Mouse (Mus musculus): ENCODE data around the gene Rassf5.

Rassf5 gene

GRCm38 (mm10) chr1:131207531-131207930, 37.5 kb downstream of the Rassf5 start:
- peak; percentile 83 for DNase-seq

DNA sequence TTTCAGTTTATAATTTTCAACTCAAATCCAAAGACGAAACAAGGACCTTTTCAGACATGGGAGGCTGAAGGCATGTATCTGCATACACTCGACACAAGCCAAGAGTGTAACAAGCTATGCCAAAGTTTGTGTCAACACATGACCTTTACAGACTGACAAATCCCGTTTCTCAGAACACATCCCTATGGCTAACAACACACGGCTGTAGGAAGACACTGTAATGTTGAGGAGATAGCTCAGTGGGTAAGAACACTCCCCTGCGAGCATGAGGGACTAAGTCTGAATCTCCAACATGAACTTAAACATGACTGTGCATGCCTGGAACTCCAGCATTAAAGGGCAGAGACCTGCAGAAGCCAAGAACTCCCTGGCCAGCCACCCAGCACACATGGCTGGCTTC, 38.7 kb downstream of the Rassf5 start:
- DNase-seq = no peak

GRCm38 (mm10) chr1:131204461-131204860, 40.6 kb downstream of the Rassf5 start:
- no peak for DNase-seq

DNA sequence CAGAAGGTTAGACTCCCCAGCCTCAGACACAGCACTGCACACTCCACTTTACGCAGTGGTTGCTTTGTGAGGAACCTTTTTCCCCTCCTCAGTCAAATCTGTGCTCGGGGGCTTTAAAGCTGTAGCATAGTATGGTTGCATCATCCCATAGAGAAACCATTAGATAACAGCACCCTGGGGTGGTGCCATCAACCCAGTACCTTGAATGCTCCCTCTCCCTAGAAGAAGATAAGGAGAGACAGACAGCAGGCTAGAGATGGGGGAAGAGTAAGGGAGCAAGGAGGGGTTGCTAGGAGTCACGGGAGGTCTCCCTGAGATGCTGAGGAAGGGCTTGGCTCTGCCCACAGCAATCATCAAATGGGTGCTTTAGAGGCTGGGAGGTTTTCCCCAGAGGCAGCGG, 43.7 kb downstream of the Rassf5 start:
- no peak for DNase-seq

DNA sequence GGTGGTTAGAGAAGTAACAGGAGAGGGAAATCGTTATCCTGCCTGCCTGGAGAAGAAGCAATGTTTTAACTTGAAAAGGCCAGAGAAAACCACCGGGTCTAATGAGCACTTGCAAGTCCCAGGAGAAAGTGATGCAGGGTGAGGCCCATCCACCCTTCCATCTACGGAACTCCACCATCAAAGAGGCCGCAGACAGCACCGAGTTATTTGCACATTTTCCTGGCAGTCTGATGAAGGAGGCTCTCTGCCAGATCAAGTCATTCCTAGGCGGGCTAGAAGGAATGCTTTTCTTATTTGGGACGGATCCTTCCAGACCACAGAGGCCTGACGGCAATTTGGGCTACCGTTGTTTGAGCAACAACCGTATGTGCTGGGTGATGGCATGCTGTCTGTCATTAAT, 44.5 kb downstream of the Rassf5 start:
- DNase-seq = no peak

DNA sequence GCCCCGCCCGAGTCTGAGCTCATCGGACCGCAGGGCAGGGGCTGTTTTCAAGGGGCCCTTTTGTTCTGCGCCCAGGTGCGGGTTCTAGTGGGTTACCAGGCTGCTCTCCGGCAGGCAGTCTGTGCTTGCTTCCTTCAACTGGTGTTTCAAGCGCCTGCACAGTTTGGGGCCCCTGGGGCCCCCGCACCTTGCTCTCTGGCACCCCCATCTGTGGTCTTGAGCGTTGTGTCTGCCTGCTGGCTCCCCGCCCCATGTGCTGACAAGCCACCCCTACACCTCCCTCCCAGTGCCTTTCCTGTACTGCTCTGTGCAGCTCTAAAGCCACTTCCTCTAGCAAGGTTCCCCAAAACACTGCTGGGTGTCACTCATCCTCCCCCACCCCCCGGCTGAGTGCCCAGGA, 45.1 kb downstream of the Rassf5 start:
- no peak for DNase-seq

- DNase-seq = no peak
These were observed 45.8 kb downstream of the Rassf5 start for GRCm38 (mm10) chr1:131199118-131199821.

GRCm38 (mm10) chr1:131198417-131198960, 46.6 kb downstream of the Rassf5 start:
- DNase-seq = no peak

- DNase-seq = no peak
These were observed 49.0 kb downstream of the Rassf5 start for GRCm38 (mm10) chr1:131196107-131196506.

GRCm38 (mm10) chr1:131195653-131196052, 49.4 kb downstream of the Rassf5 start:
- DNase-seq = no peak

- DNase-seq = no peak
These were observed 51.3 kb downstream of the Rassf5 start for GRCm38 (mm10) chr1:131193746-131194145.

- DNase-seq = no peak
These were observed 56.4 kb downstream of the Rassf5 start for GRCm38 (mm10) chr1:131188655-131189054.

GRCm38 (mm10) chr1:131187856-131188255, 57.2 kb downstream of the Rassf5 start:
- no peak for DNase-seq

- no peak for DNase-seq
These were observed 58.1 kb downstream of the Rassf5 start for GRCm38 (mm10) chr1:131186995-131187394.

- DNase-seq = no peak
These were observed 59.1 kb downstream of the Rassf5 start for GRCm38 (mm10) chr1:131185821-131186506.

DNA sequence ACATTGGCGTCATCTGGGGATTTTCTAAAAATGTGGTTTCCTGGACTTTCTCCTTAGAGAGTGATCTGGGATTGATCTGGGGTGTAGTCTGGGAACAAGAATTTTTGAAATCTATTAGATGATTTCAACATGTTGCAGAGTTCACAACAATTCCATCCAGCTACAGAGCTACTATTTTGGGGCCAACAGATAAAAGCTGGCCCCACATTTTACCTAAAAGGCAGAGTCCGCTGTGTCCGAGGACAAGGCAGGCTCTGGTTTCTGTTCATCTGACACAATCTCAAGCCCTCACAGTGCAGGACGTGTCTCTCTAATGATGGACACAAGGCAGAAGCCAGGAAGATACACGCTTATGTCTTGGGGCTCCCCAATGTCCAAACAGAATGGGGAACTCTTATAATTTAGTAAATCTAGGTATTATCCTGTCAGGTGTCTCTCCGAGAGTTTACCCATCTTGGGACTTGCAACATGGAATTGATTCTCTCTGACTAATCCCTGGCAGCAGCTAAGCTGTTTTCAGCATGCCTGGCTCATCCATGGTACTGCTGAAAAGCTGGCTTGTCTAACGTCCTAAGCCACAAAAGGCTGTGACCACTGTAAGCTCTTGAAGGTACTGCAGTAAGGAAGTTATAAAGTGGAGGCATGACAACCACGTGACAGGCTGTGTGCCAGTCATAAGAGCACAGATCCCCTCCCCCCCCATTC, 60.0 kb downstream of the Rassf5 start:
- DNase-seq = peak; percentile 18

DNA sequence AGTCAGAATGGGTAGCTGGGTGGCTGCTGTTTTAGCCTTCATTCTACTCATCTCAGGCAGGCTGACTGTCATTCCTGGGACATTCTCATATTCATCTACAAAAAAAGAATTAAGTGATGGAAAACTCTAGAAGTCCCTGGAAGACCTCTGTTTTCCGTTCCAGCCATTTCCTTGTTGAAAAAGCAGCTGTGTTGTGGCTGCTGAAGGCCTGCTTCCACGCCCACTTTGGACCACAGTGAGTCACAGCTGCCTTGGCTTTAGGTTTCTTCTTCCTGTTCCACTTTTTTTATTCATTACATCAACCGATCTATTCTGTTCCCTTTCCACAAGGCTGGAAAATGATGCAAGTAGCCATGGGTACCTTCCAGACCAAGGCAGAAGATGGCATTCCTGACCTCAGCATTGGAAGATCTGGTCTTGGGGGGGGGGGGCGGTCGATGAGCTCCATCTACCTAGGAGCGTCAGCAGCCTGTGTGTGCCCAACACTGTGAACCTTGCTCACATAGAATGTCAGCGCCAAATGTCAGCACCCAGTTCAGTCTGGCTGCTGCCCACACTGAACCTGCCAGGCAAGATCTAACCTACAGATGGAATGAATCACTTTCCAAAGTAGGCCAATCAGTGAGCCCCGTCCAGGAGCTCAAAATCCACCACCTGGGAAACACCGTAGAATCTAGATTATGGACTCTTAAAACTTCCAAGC, 60.7 kb downstream of the Rassf5 start:
- no peak for DNase-seq

DNA sequence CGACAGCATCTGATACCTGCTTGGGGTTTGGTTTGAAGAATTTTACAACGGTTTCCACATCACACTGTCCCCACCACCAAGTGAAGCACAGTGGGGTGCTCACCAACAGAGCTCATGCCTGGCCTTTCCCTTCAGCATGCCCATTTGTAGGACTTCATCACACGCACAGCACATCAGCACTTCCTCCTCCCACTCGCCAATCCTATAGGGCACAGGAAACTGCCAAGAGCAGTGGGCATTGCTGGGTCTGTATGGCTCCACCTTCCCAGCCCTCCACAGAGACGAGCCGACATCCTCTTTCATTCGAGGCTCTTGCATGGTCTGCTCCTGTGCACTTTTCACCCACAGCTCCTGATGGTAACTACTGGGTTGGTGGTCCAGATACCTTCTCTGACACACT, 61.9 kb downstream of the Rassf5 start:
- DNase-seq = no peak

- DNase-seq = peak; percentile 80
These were observed 63.2 kb downstream of the Rassf5 start for GRCm38 (mm10) chr1:131181642-131182527.

- no peak for DNase-seq
These were observed 64.7 kb downstream of the Rassf5 start for GRCm38 (mm10) chr1:131180386-131180785.

DNA sequence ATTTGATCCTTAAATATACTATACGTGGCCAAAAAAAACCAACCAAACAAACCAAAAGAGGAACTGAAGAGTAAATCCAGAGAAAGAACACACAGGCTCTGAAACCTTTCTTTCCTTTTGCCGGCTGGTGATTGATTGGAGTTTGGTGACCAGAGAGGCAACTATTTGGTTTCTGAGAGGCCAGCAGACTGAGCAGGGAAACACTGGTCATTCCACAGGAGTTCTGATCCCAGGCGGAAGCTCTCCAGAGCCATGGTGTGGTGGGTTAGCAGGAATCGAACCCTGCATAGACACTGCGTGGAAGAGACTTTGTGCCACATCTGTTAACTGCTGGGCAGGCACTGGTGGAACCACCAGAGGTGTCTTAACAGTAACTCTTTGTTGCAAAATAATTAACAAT, 67.0 kb downstream of the Rassf5 start:
- no peak for DNase-seq

- no peak for DNase-seq
These were observed 67.8 kb downstream of the Rassf5 start for GRCm38 (mm10) chr1:131177249-131177648.

Measured in retina, postnatal 1 day (tissue).